Mouse (Mus musculus): ENCODE results near the gene Gm17693. TPM values are rescaled to one million over a fixed set of nuclear protein-coding genes. Genes with fewer than 3 reads are reported as not detected.
"Not testable (repeated sequence)": the region's sequence is repeated elsewhere in the genome, so short reads cannot be mapped to it uniquely, and the experiment has no call there.

The Gm17693 gene
- polyA plus RNA-seq (2014; fragmentation: Nextera tagmentation; extraction: Ambion mirVana), result not detected in 2 replicates

- DNase-seq (ENCODE audit: low spot score, missing footprints); H3K4me1 ChIP-seq (ENCODE audit: control insufficient read depth, insufficient read depth, low read length); H3K9ac ChIP-seq (ENCODE audit: low read length); ATAC-seq (ENCODE audit: low FRiP score); H3K27ac ChIP-seq (ENCODE audit: low read depth, low read length); H3K9me3 ChIP-seq (ENCODE audit: control insufficient read depth, low read length); H3K27me3 ChIP-seq (ENCODE audit: control insufficient read depth, insufficient read depth, low read length); H3K36me3 ChIP-seq (ENCODE audit: control insufficient read depth, insufficient read depth, low read length); H3K4me2 ChIP-seq; H3K4me3 ChIP-seq (ENCODE audit: low read depth, low read length): not testable (repeated sequence)
- WGBS, result no CpG with 5 or more reads among the region's 4 CpGs
These were observed at the start of gene Gm17693 for GRCm38 (mm10) chrX:125705144-125705543. Gene Gm17693, plus strand, starts transcription at chrX:125705444.

Measured in midbrain, embryonic 11.5 days (tissue).